Mouse (Mus musculus): ENCODE results near the gene Map2k5.
A peak's percentile ranks its signal among the peaks of the same experiment; 100 is the strongest.

Gene Map2k5

DNA sequence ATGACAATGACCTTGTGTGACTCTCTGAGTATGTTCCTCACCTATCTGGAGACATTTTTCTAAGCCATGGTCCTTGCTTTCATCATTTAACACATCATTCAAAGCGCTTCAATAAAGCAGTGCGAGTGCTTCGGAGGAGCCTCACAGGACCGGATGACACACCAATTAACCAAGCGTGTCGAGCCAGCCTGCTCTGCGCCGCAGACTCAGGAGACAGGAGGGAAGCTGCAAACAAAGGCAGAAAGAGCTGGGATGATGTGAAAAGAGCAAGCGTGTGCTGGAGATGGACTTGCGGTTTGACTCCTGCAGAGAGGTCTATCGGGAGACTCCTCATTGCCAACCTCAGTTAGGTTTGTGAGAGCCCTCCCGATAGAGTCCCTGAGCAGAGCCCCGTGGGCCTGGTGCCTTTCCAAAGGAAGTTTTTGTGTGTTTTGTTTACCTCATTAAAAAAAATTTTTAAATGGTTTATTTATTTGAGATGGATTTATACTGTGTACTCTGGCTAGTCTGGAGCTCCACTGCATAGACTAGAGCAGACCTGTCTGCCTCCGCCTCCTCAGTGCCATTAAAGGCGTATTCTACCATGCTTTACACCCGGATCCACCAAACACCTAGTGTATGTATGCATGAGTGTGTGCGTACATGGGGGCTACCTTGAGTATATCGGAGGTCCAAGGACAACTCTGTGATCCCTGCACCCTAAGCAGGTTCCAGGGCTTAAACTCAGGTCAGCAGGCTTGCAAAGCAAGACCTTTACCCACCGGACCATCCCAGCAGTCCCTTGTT is 126.7 kb downstream of the Map2k5 start:
- DNase-seq, result peak in 1 of 2 experiments; percentile 37

DNA sequence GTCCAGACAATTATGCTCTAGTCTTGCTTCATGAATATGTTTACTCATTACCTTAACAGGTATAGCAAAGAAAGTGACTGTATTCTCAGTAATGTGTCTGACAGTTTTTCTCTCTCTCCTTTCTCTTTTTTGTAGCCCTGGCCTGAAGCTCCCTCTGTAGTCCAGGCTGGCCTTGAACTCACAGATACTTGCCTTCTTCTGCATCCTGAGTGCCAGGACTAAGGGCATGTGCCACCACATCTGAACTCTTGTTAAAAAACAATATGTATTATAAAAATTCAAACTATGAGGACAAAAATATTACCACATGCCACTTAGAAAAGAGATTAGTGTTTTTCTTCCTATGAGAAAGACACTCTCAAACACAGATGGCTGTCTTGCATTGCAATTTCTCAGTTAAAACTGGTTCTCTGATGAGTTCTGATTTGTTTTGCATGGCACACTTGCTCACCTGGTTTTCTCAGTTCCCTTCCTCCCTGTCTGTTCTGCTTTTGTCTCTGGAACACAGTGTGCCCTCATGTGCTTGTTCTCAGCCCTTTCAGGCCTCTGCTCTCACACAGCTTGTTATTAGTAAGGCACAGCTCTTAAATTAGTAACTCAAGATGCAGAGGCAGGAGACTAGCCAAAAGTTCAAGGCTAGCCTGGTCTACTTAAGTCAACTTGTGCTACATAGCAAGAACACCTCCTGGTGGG is 129.5 kb downstream of the Map2k5 start:
- DNase-seq, result no peak

DNA sequence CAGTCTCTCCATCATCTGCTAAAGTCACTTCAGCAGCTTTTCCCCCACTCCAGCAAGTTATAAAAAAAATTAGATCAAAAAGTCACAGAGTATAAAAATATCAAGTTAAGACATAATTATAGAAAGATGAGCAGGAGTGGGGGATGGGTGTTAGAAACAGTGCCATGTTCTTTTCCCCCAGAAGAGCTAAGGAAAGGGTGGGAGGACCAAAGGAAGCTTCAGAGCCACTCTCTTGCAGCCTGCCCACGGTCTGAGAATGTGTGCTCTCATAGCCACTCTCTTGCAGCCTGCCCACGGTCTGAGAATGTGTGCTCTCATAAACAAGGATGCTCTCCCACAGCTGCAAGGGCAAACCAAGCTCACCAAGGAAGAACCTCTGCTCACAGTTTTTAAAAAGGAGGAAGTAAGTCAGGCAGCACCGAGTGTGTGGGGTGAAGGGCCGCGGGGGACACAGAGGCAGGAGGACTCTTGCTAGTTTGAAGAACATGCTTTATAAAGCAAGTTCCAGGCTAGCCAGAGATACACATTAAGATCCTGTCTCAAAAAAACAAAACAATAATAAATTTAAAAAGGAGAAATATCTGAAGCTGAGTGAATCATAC is 131.0 kb downstream of the Map2k5 start:
- no peak for DNase-seq

DNA sequence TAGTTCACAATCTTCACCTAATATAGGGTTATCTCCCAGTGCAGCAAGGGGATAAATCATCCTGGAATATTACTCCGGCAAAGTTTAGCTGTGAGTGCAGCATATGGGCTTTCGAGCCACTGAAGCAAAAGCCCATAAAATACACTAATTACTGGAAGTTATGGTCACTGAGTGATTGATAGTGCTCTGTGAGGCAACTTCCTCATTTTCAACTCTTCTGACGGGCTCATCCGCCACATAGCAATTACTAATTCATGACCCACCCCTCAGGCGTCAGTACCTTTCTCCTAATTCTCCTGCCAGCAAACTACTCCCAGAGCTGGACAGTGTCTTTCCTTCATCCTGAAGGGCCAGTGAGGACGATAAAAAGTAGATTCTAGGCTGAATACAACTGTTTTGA is 135.7 kb downstream of the Map2k5 start:
- no peak for DNase-seq

DNA sequence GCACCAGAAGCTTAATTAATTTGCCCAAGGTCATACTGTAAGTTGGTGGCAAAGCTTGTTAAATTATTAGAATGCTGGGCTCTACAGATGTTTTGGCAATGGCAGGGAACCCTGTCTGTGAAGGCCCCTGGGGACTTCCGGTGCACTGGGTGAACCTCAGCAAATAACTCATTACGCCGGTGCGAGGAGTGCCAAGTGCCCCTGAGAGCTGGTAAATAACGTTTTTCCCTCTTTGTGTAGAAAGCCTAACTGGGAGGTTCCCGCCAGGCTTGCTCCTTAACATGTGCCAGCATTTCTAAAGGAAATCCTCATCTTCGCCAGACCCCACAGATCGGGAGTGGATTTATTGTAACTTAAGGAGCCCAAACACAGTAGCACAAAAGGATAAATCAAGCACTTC is 136.5 kb downstream of the Map2k5 start:
- no peak for DNase-seq

DNA sequence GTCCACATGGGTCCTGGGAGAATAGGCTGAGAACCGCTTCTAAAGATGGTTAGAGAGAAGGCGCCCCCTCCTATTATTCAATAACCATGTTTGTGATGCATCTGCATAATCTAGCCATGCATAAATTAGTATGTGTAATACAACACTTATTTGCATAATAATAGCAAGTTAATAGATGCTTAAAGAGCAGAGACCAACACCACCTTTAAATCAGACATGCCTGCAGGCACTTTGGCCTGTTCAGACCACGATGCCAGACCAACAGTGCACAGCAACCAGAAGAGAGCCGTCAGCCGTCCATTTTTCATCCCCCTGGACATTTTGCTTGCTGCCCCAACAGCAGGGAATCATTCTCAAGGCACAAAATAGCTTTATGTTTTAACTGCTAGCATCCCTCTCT is 143.3 kb downstream of the Map2k5 start:
- no peak for DNase-seq

DNA sequence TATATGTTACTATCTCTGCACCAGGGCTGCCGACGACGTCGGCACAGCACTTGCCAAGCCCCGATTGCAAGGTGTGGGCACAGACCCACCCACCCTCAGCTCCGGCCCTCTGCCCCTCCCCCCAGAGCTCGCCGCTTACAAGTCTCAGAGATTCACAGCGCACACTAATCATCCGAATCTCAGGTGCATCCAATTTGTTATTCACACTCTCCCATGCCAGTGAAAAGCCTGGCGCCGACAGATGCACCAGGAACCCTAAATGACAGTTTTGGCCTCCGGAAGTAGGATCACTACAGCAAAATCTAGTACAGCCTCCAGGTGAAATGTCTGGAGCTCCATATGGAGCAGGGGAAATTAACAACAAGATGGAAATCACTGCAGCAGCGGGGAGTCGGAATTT is 147.4 kb downstream of the Map2k5 start:
- peak; percentile 25 to 39 for DNase-seq

DNA sequence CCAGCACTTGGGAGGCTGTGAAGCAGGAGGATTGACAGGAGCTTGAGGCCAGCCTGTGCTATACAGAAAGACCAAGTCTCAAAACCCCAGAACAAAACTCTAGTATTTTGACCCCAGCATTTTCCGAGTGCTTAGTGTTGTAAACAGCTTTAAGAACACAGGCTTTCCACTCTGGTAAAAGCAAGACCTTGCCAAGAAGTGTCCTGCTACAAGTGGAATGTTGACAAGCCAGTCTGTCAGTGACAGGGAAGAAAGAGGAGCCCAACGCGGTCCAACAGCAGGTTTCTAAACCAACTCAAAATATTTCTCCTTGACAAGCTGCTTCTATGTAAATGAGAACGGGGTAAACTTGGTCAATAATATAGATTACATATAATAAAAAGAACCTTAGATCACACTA is 148.6 kb downstream of the Map2k5 start:
- DNase-seq, result no peak

DNA sequence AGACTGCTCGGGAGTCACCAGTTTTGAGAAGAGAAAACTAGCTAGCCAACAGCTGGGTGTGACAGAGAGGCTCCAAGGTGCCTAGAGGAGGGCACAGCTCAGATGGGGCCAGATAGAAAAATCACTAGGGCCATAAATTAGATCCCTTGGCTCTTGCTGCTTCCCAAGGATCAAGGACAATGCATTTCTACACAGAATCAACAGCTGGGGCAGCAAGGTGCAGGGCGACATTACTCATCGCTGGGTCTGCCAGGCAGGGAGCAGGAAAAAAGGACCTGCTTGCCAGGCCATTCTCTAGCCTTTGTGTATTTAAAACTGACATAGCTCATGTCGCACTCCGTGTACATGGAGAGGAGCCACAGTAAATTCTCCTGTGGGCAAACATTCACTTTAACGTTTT is 155.5 kb downstream of the Map2k5 start:
- no peak for DNase-seq

DNA sequence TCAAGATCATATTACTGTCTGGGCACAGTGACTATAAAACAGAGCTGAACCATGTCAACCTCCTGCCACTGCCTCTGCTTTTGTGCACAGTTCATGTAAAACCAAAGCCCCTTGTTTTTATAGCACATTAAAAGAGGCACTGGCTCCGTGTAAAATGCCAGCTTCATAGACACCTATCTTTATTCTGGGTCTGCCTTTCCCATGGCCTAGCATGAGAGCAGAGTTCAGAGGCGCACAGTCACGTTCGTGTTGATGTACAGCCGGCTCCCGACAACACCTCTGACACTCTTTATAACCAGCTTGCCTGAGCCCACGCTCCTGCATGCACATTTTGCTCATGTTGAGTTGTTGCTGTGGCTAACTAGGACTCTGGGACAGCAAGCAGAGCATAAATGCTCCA is 157.9 kb downstream of the Map2k5 start:
- no peak for DNase-seq

DNA sequence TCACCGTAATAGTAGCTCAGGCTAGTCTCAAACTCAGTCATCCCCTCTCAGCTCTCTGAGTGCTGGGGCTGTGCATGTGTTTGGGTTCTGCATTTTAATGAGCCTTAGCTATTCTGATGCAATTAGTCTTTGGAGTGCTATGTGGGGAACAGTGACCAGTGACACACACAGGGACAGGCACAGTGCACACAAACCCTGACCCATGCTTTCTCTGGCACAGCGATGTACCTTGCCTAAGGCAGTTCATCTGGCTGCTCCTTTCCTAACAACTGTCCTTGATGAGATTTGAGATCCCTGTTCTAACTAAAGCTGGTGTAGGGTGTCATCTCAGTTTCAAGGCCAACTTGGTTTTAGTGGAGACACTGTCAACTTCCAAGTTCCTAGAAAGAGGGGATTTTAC is 162.7 kb downstream of the Map2k5 start:
- no peak for DNase-seq

DNA sequence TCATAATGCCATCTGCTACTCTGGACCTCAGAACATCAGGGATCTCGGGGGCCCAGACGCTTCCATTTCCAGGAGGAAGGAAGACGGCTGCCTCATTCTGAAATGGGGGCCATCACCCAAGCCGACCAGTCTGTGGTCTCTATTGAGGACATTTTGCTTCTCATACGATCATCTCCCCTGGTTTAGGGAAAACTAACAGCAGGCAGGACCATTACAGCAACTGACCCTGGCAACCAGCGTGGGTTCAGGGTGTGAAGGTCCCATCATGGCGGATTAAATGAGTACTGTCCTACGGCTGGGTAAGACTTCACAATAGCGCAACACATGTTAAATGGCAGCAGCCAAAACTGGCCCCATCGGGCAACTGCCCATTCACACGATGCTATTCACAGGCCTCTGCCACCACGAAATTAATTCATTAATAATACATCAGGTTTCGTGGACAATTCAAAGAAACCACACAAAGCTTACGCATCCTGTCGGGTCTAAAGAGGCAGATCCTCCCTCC is 170.9 kb downstream of the Map2k5 start:
- DNase-seq, result no peak

DNA sequence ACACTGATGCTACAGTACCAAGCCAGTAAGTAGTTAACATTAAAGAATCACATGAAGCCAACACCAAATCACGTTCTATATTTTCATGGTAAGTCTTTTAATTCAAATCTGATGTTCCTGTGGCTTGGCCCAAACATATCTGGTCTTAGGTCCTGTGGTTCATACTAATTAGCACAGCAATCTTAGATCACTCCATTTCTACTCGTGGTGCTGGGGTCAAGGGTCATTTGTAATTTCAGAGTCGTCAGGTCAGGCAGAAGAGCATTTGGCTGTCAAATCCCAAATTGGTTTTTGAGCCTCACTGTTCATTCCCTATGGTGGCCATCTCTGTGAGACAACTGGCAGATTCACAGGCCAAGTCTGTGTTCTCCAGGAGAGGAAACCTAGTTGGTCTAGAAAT is 174.2 kb downstream of the Map2k5 start:
- no peak for DNase-seq

DNA sequence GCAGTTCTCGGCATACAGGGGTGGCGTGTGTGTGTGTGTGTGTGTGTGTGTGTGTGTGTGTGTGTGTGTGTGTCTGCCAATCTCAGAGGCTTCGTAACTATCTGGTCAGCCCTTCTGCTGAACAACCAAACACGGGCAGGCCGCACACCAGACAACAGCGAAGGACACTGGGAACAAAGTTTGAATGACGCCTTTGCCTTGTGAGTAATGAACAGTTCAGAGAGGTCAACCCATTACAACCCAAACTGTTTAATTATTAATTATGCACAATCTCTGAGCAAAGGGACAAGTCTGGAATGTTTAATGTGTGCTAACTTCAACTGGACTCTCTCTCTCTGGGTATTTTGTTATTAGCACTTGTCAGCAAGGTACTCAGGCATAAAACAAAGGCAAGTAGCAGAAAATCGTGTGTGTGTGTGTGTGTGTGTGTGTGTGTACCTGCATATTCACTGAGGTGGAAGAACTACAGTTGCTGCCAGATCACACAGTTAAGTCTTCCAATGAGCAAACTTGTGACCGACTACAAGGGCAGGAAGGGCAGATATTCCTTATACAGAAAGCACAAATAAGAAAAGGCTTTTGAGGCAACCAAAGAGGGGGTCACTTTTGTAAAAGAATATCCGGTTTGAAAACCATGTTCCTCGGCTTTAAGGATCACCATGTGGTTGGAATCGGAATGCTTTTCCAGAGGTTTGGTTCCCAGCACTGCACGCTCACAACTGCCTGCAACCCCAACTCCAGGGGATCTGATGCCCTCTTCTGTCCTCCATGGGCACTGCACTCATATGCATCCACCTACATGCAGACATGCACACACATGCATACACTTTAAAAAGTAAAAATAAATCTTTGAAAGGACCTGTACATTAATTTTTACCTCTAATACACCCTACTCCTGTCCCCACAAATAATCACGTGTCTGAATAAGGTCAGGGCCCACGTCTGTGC is 176.1 kb downstream of the Map2k5 start:
- DNase-seq, result no peak

DNA sequence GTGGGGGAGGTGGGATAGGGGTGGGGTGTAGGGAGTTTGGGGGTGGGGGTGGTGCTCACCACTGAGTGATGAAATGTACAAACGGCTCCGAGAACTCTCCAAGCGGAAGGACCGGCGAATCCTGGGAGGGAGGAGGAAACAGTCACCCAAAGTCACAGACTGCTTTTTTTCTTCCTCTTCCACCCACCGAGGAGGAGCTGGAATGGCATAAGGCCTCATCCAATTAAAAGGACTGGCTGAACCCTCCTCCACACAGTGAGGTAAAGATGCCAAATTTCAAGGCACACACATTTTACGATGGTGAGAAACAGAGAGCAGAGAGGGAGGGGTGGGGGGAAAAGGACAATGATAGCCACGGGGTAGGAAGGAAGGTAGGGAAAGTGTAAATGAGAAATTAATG is 180.4 kb downstream of the Map2k5 start:
- DNase-seq, result peak; percentile 32 to 40

DNA sequence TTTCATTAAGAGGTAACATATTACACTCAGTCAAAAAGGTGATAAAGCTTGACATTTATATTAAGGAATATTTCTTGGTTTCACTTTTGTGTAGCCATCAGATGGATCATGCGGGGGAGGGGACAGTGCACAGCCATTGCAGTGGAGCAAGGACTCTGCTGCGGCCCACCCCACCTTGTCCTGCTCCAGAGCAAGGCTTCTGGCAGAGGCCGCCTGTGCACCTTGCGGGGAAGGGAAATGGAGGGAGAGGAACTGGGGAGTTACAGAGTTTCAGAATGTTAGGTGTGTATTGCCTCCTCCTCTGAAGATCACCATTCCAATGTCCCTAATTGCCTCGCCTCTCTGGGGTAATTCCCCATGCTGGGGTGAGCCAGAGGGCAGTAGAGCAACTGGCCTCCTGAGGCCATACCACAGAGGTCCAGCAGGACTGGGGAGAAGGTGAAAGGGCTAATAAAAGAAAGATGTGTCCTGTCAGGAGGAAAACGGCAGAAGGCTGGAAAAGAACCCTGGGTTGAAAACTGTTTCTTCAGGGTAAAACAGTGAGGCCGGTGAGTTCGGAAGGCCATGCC is 181.5 kb downstream of the Map2k5 start:
- peak in 1 of 2 experiments; percentile 28 for DNase-seq

DNA sequence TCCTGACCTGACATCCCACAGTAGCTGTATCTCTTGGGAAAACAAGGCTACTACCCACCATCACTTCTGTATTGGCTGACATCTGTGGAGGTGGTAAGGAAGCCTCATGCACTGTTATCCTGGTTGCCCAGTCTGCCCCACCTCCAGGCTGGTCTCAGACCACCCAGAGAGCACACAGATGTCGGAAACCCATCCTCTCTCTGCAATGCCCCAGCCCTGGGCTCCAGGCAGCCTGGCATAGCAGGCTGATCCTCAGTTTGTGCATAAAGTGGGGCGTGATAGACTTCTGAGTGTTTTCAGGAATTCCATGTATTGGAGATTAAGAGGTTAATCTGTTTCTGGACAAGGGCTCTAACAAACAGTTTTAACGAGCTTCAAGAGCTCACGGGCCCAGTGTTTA is 182.2 kb downstream of the Map2k5 start:
- no peak for DNase-seq

DNA sequence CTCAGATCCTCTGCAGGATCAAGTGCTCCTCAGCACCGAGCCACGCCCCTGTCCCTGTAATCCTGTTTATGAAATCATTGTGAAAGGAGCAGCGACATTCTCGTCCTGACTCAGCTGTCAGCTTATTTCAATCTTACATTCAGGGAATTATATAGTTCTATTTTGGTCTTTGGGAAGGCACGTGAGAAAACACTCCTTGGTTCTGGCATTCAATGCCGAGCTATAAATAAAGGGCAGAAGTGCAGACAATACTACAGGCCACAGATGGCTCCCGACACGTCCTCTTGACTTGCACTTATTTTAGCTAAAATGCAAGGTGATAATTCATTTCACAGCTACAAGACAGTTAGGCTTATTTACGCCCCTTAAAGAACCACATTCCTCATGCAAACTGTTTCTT is 182.9 kb downstream of the Map2k5 start:
- DNase-seq, result no peak

DNA sequence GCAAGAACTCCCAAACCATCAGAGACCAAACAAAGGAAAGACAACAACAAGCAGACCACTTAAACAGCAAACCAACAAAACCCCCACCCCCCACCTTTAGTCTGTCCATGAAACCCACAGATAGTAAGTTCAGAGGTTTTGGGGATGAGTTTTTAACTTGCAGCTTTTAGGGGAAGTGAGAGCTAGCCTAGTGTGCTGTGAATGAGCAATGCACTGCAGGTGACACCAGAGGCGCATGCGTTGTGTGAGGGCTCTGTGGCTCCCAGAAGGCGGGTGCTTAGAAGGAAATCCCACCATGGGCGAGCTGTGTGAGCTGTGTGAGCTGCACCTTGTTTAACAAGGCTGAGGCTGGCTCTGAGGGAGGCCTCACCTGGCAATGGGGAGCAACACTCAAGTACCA is 184.9 kb downstream of the Map2k5 start:
- no peak for DNase-seq

DNA sequence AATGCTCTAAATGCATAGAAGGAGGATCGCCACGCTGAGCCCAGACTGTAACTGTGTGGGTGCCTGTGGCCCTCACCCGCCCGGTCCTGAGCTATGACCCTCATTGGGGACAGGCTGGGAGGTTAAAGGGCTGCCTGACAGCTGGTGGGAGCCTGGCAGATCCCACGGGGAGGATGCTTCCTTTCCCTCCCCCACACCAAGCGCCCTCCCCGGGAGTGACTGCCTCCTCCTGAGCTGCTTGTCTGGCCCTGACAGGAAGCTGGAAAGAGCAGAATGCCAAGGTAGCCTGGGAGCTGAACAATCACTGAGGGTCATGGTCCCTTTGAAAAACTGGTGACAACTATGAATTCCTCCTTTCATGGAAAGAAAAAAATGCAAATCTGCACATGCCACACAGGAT is 190.4 kb downstream of the Map2k5 start:
- DNase-seq, result no peak

DNA sequence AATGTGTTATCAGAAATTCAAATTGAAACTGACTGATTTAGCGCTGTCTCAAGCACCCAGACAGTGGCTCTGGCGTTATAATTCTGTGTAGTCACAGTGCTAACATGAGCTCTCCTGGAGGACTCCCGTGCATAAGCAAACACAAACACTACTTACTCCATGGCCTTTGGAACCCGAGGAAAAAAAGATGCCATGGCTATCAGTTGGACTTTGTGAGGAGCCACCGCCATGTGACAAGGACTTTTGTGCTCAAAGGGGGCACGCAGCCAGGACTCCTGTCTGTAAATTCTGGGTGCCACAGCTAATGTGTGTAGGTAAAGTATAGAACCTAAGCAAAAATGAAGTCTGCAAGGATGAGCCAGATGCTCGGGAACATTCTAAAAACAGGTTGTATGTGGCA is 192.5 kb downstream of the Map2k5 start:
- DNase-seq, result no peak

DNA sequence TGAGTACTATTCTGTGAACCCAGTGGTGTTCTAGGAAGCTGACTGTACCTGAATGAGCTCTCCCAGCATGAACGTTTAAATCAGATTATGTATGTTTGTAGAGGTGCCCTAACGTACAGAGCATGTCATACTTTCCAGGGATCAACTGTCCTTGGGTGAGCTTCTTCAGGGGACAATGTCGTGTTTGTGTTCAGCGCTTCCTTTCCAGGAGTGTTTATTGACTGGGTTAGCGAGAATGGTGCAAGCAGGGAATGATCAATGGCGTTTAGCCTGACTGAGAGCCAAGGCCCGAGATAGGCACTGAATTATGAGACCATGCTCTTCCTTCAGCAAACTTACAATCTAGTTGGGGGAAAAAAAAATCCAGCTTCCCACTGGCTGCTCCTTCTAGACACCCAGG is 193.8 kb downstream of the Map2k5 start:
- no peak for DNase-seq
